Mouse (Mus musculus) monocyte, adult 5-6 weeks (primary cell): ENCODE data around the gene Cldn34b4. TPM values are rescaled to one million over a fixed set of nuclear protein-coding genes. Genes with fewer than 3 reads are reported as not detected.

Experiments used
- ATAC-seq: fragments of 153-309, 156-312 bp; replicated peaks from 2 replicates; pipeline ENCODE4 v1.8.0; 2017; ENCODE audit warnings: mild to moderate bottlenecking; ENCODE audit not compliant: low TSS enrichment, insufficient number of reproducible peaks, severe bottlenecking, poor library complexity, low FRiP score
- total RNA-seq: library from RNA; stranded (forward); fragments of 200-1000, 200-491, 200-594 nt; gene quantifications from 3 replicates; pipeline ENCODE4 v1.2.3, GENCODE M21; 2017

Gene Cldn34b4
- not detected in 3 replicates for total RNA-seq

DNA sequence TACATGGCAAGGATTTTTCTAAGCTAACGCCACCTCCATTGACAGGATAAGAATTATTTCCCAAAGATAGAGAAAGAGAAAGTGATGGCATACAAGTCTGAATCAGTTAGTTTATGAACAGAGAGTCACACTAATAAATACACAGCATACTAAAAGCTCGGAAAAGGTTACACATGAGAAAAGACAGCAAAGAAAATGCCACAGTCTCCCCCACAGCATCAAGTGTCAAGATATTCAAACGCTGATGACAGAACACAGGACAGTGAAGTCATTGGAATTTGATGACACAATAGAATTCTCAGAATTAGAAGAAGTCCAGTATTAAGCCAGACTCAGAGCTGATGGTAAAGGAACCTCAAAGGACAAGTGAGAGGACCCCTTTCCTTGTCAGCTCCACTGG lies at the start of gene Cldn34b4:
Gene Cldn34b4 (plus strand): TSS at position 301 of the 400 bp plus-strand sequence.
- no peak for ATAC-seq

Other genes with a start within 250 kb of the Cldn34b4 start
- gene Cldn34b3, start 129.0 kb upstream of the Cldn34b4 start, total RNA-seq, result not detected in 3 replicates
- gene Cldn34d, start 209.6 kb downstream of the Cldn34b4 start, total RNA-seq, result not detected in 3 replicates